Mouse (Mus musculus) neural tube, embryonic 12.5 days (tissue): ENCODE data around the gene Gm13691. TPM values are rescaled to one million over a fixed set of nuclear protein-coding genes. Genes with fewer than 3 reads are reported as not detected.
"Not testable (repeated sequence)": the region's sequence is repeated elsewhere in the genome, so short reads cannot be mapped to it uniquely, and the experiment has no call there.

Experiments
- ATAC-seq: fragments of 200-750 bp; cut with Nextera tagmentation; 2 replicates; pipeline ENCODE4 v1.8.0; 2017; ENCODE audit warnings: low read depth, mild to moderate bottlenecking, moderate TSS enrichment, moderate library complexity; ENCODE audit not compliant: low FRiP score
- H3K27ac ChIP-seq: fragments of 300-500 bp; sonication (generic); 2 replicates; pipeline ENCODE4 v1.5.1; 2016
- H3K27me3 ChIP-seq: fragments of 300-500 bp; sonication (generic); replicated peaks from 2 replicates; pipeline ENCODE4 v1.6.1; 2016; ENCODE audit warnings: mild to moderate bottlenecking
- H3K36me3 ChIP-seq: fragments of 300-500 bp; sonication (generic); 2 replicates; pipeline ENCODE4 v1.6.1; 2016; ENCODE audit warnings: mild to moderate bottlenecking
- H3K4me1 ChIP-seq: fragments of 300-500 bp; sonication (generic); 2 replicates; pipeline ENCODE4 v1.6.1; 2016
- H3K4me2 ChIP-seq: fragments of 300-500 bp; sonication (generic); replicated peaks from 2 replicates; pipeline ENCODE4 v1.6.1; 2016; ENCODE audit warnings: mild to moderate bottlenecking
- H3K4me3 ChIP-seq: fragments of 300-500 bp; sonication (generic); 2 replicates; pipeline ENCODE4 v1.5.1; 2016
- H3K9ac ChIP-seq: fragments of 300-500 bp; sonication (generic); 2 replicates; pipeline ENCODE4 v1.6.1; 2016; ENCODE audit warnings: mild to moderate bottlenecking
- H3K9me3 ChIP-seq: fragments of 300-500 bp; sonication (generic); 2 replicates; pipeline ENCODE4 v1.6.1; 2016; ENCODE audit warnings: mild to moderate bottlenecking
- WGBS: fragments of 180-500 bp; shearing (Covaris S2); methylation state at CpG from one replicate; pipeline ENCODE4 v1.1.7; 2016; 5-methylcytosine and 5-hydroxymethylcytosine counted together
- polyA plus RNA-seq: library from polyadenylated mRNA; unstranded; fragments of >200 nt; fragmentation: Nextera tagmentation; extraction: Ambion mirVana; gene quantifications from 2 replicates; pipeline ENCODE4 v1.2.1, GENCODE M21; 2016

Gene Gm13691
- polyA plus RNA-seq = not detected in 2 replicates

DNA sequence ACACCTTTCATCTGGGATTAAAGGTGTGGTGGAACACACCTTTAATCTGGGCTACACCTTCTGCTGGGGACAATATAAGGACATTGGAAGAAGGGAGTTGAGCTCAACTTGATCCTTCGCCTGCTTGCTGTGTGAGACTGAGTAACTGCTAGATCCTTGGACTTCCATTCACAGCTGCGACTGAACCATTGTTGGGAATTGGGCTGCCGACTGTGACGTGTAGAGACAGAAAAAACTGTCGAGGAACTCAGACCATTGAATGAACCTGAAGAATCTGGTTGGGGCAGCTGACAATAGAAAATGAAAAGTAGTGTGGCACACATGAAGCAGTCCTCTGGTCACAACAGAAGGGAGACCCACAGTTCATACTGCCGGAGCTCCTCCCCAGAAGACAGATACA, at the start of gene Gm13691:
Gene Gm13691, plus strand, starts transcription at position 301 of the 400 bp plus-strand sequence.
- ATAC-seq, H3K9ac ChIP-seq, H3K4me3 ChIP-seq, H3K9me3 ChIP-seq, H3K27me3 ChIP-seq, H3K4me2 ChIP-seq, H3K4me1 ChIP-seq, H3K36me3 ChIP-seq, H3K27ac ChIP-seq: not testable (repeated sequence)
- WGBS = no CpG with 5 or more reads among the region's 6 CpGs

DNA sequence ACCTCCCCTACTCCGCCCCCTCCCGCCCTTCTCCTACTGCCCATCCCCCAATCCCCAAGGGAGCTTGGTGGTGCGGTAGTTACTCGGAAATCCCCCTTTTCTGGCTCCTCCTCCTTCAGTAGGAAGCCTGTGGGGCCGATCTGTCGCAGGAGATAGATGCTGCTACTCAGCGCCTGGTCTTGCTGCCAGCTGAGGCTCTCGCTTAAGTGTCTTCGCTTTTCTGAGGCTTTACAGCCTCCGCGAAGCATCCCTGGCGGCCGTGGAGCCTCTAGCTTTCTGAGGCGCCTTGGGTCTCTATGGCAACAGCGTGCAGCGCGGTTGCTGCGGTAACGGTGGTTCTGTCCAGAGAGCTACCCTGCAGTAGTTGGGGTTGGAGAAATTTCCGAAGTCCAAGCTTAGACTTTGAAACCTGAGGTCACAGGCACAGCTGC, 49.4 kb upstream of the Gm13691 start, which contains the start of gene Zswim2:
Gene Zswim2, minus strand, starts transcription at position 298 of the 431 bp plus-strand sequence.
- Histone ChIP-seq H3K36me3 (no peaks in the 10 kb centered on the region), H3K9ac (no peak within 1 kb of the TSS), H3K27ac (no peak within 1 kb of the TSS), H3K4me2 (peak within 1 kb of the TSS; percentile 58), H3K27me3 (no peaks in the 10 kb centered on the region), H3K4me3 (0 out of 2 replicates have a peak within 1 kb of the TSS, but pooled peaks have one; percentile 18), H3K9me3 (no peaks in the 10 kb centered on the region), H3K4me1 (peaks cover 7% of the 10 kb centered on the region; the same call in 1 of the 2 replicates)
- ATAC-seq = peak; percentile 99
- WGBS = under 1% methylated on average over 20 of the region's 20 CpGs

GRCm38 (mm10) chr2:83941378-83941777, 49.0 kb upstream of the Gm13691 start:
- ATAC-seq = peak; percentile 49
- H3K4me1 ChIP-seq = peaks cover 7% of the 10 kb centered on the region; the same call in 1 of the 2 replicates
- no peaks in the 10 kb centered on the region for H3K27me3 ChIP-seq
- no peaks in the 10 kb centered on the region for H3K36me3 ChIP-seq
- H3K9me3 ChIP-seq = no peaks in the 10 kb centered on the region
- 0 out of 2 replicates have a peak overlapping the region, but pooled peaks have one; percentile 18 for H3K4me3 ChIP-seq
- H3K4me2 ChIP-seq = peak overlapping the region; percentile 58
- no peak overlapping the region for H3K9ac ChIP-seq
- no peak overlapping the region for H3K27ac ChIP-seq
- WGBS = 45% methylated on average over 3 of the region's 3 CpGs

DNA sequence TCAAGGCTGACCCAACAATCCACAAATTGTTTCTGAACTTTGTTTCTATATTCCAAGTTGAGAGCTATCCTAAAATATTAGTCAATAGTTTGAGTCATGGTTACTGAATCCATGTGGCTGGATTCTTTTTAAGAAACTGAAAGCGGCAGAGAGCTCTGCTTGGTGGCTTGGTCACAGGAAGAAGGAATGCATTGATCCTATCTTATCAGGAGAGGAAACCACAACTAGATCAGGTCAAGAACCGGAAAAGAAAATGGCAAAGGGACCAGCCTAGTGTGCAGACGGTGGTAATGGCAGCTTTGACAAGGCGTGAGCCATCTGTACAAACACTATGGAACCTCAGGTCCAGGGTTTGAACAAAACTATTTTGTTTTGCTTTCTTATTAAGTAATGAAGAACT, 48.6 kb upstream of the Gm13691 start:
- H3K27me3 ChIP-seq = no peaks in the 10 kb centered on the region
- no peak for ATAC-seq
- no peaks in the 10 kb centered on the region for H3K9me3 ChIP-seq
- no peaks in the 10 kb centered on the region for H3K36me3 ChIP-seq
- H3K4me2 ChIP-seq = no peak overlapping the region
- H3K4me3 ChIP-seq = no peak overlapping the region
- H3K9ac ChIP-seq = no peak overlapping the region
- no peak overlapping the region for H3K27ac ChIP-seq
- peaks cover 7% of the 10 kb centered on the region; the same call in 1 of the 2 replicates for H3K4me1 ChIP-seq
- 79% methylated on average over 4 of the region's 4 CpGs for WGBS

GRCm38 (mm10) chr2:83955393-83955792, 35.0 kb upstream of the Gm13691 start, which contains the start of gene Gm13698:
Gm13698 (plus strand) TSS chr2:83955693.
- not testable (repeated sequence) for ATAC-seq, H3K4me1 ChIP-seq, H3K9me3 ChIP-seq, H3K4me3 ChIP-seq, H3K36me3 ChIP-seq, H3K9ac ChIP-seq, H3K27me3 ChIP-seq, H3K27ac ChIP-seq, H3K4me2 ChIP-seq
- WGBS = no CpG with 5 or more reads among the region's 6 CpGs

- ATAC-seq, H3K27me3 ChIP-seq, H3K9me3 ChIP-seq, H3K36me3 ChIP-seq, H3K27ac ChIP-seq, H3K4me1 ChIP-seq, H3K4me2 ChIP-seq, H3K4me3 ChIP-seq, H3K9ac ChIP-seq: not testable (repeated sequence)
- no CpG with 5 or more reads among the region's 6 CpGs for WGBS
These were observed 29.1 kb upstream of the Gm13691 start, which contains the start of gene Gm13693 for GRCm38 (mm10) chr2:83961203-83961602. Gm13693 (plus strand) TSS chr2:83961503.

- not testable (repeated sequence) for H3K27me3 ChIP-seq, H3K4me3 ChIP-seq, ATAC-seq, H3K4me2 ChIP-seq, H3K36me3 ChIP-seq, H3K27ac ChIP-seq, H3K9ac ChIP-seq, H3K9me3 ChIP-seq, H3K4me1 ChIP-seq
- no CpG with 5 or more reads among the region's 6 CpGs for WGBS
These were observed 23.3 kb upstream of the Gm13691 start, which contains the start of gene Gm13695 for GRCm38 (mm10) chr2:83967013-83967412. Gm13695 (plus strand) TSS chr2:83967313.

- ATAC-seq, H3K4me2 ChIP-seq, H3K9me3 ChIP-seq, H3K36me3 ChIP-seq, H3K9ac ChIP-seq, H3K4me1 ChIP-seq, H3K4me3 ChIP-seq, H3K27ac ChIP-seq, H3K27me3 ChIP-seq: not testable (repeated sequence)
- no CpG with 5 or more reads among the region's 6 CpGs for WGBS
These were observed 17.5 kb upstream of the Gm13691 start, which contains the start of gene Gm13696 for GRCm38 (mm10) chr2:83972823-83973222. Gm13696 (plus strand) TSS chr2:83973123.

GRCm38 (mm10) chr2:83978633-83979032, 11.7 kb upstream of the Gm13691 start, which contains the start of gene Gm13694:
Gm13694 (plus strand) TSS chr2:83978933.
- H3K4me3 ChIP-seq, H3K27me3 ChIP-seq, H3K9me3 ChIP-seq, H3K9ac ChIP-seq, ATAC-seq, H3K36me3 ChIP-seq, H3K27ac ChIP-seq, H3K4me2 ChIP-seq, H3K4me1 ChIP-seq: not testable (repeated sequence)
- WGBS = no CpG with 5 or more reads among the region's 6 CpGs

DNA sequence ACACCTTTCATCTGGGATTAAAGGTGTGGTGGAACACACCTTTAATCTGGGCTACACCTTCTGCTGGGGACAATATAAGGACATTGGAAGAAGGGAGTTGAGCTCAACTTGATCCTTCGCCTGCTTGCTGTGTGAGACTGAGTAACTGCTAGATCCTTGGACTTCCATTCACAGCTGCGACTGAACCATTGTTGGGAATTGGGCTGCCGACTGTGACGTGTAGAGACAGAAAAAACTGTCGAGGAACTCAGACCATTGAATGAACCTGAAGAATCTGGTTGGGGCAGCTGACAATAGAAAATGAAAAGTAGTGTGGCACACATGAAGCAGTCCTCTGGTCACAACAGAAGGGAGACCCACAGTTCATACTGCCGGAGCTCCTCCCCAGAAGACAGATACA, 5.9 kb upstream of the Gm13691 start, which contains the start of gene Gm13697:
Gene Gm13697, plus strand, starts transcription at position 301 of the 400 bp plus-strand sequence.
- H3K27me3 ChIP-seq, H3K9me3 ChIP-seq, ATAC-seq, H3K9ac ChIP-seq, H3K4me1 ChIP-seq, H3K27ac ChIP-seq, H3K4me3 ChIP-seq, H3K36me3 ChIP-seq, H3K4me2 ChIP-seq: not testable (repeated sequence)
- WGBS = no CpG with 5 or more reads among the region's 6 CpGs

GRCm38 (mm10) chr2:83993639-83994255, 3.4 kb downstream of the Gm13691 start:
- 76% methylated on average over 8 of the region's 9 CpGs for WGBS
- not testable (repeated sequence) for ATAC-seq, H3K4me2 ChIP-seq, H3K4me3 ChIP-seq, H3K9ac ChIP-seq, H3K27ac ChIP-seq, H3K4me1 ChIP-seq, H3K36me3 ChIP-seq, H3K9me3 ChIP-seq, H3K27me3 ChIP-seq

DNA sequence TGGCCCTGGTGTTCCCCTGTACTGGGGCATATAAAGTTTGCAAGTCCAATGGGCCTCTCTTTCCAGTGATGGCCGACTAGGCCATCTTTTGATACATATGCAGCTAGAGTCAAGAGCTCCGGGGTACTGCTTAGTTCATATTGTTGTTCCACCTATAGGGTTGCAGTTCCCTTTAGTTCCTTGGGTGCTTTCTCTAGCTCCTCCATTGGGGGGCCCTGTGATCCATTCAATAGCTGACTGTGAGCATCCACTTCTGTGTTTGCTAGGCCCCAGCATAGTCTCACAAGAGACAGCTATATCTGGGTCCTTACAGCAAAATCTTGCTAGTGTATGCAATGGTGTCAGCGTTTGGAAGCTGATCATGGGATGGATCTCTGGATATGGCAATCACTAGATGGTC, 4.2 kb downstream of the Gm13691 start:
- not testable (repeated sequence) for H3K4me3 ChIP-seq, ATAC-seq, H3K9ac ChIP-seq, H3K9me3 ChIP-seq, H3K4me2 ChIP-seq, H3K27me3 ChIP-seq, H3K4me1 ChIP-seq, H3K27ac ChIP-seq, H3K36me3 ChIP-seq
- 94% methylated on average over 2 of the region's 3 CpGs for WGBS

DNA sequence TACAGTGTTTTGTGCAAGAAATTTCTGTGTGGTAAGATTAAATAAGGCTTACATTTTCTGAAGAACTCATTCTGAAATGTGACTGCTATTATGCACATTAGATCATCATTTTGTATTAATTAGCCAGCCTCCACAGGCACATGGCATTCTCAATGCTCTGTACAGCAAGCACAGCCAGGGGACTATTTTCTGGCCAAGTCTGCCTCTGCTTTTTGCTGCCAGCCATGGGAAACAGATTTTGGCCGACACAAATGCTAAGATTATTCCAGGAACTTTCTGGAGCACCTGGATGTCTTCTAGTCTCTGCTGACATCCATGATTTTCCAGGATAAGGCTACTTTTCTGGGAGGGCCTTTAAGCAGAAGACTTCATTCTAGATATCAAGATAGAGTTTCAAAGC, 18.6 kb downstream of the Gm13691 start:
- 79% methylated on average over 1 of the region's 1 CpGs for WGBS
- no peak overlapping the region for H3K4me3 ChIP-seq
- no peak overlapping the region for H3K9ac ChIP-seq
- no peak for ATAC-seq
- H3K4me2 ChIP-seq = no peak overlapping the region
- H3K4me1 ChIP-seq = no peaks in the 10 kb centered on the region
- no peaks in the 10 kb centered on the region for H3K27me3 ChIP-seq
- no peak overlapping the region for H3K27ac ChIP-seq
- H3K9me3 ChIP-seq = no peaks in the 10 kb centered on the region
- H3K36me3 ChIP-seq = no peaks in the 10 kb centered on the region
